Mouse (Mus musculus): ENCODE results near the gene Adam19. TPM values are rescaled to one million over a fixed set of nuclear protein-coding genes. Genes with fewer than 3 reads are reported as not detected.
A peak's percentile ranks its signal among the peaks of the same experiment; 100 is the strongest.

Adam19 gene
- 0.07 and 0.10 TPM in 2 replicates for polyA plus RNA-seq (2012)

- peaks cover 3% of the 10 kb centered on the region for H3K4me1 ChIP-seq (ENCODE audit: control insufficient read depth)
- peaks cover 6% of the 10 kb centered on the region; the same call in 1 of the 2 replicates for H3K9me3 ChIP-seq (ENCODE audit: control insufficient read depth, low read length)
- peak within 1 kb of the TSS; percentile 19 for H3K4me3 ChIP-seq (replicated peaks)
- H3K36me3 ChIP-seq (ENCODE audit: control insufficient read depth) = no peaks in the 10 kb centered on the region
- H3K27me3 ChIP-seq (ENCODE audit: control insufficient read depth) = peaks cover 72% of the 10 kb centered on the region
- TF ChIP-seq TAL1 (IDR thresholded peaks at IDR 0.05; ENCODE audit: low read length) (no peak), GATA1 (IDR thresholded peaks at IDR 0.05; ENCODE audit: low read length) (no peak)
Measured at GRCm38 (mm10) chr11:46055896-46056769, at the start of gene Adam19. Gene Adam19 (plus strand): TSS chr11:46055992.

GRCm38 (mm10) chr11:46016061-46016460, 39.7 kb upstream of the Adam19 start:
- Histone ChIP-seq H3K36me3 (ENCODE audit: control insufficient read depth) (no peaks in the 10 kb centered on the region), H3K4me3 (replicated peaks) (no peak overlapping the region), H3K4me1 (ENCODE audit: control insufficient read depth) (no peaks in the 10 kb centered on the region), H3K9me3 (ENCODE audit: control insufficient read depth, low read length) (no peaks in the 10 kb centered on the region), H3K27me3 (ENCODE audit: control insufficient read depth) (no peaks in the 10 kb centered on the region)
- TF ChIP-seq GATA1 (IDR thresholded peaks at IDR 0.05; ENCODE audit: low read length) (no peak), TAL1 (IDR thresholded peaks at IDR 0.05; ENCODE audit: low read length) (no peak)

- H3K4me3 ChIP-seq (replicated peaks) = no peak overlapping the region
- no peaks in the 10 kb centered on the region for H3K4me1 ChIP-seq (ENCODE audit: control insufficient read depth)
- H3K27me3 ChIP-seq (ENCODE audit: control insufficient read depth) = no peaks in the 10 kb centered on the region
- H3K9me3 ChIP-seq (ENCODE audit: control insufficient read depth, low read length) = no peaks in the 10 kb centered on the region
- TF ChIP-seq TAL1 (IDR thresholded peaks at IDR 0.05; ENCODE audit: low read length) = no peak
- TF ChIP-seq GATA1 (IDR thresholded peaks at IDR 0.05; ENCODE audit: low read length) = no peak
- no peaks in the 10 kb centered on the region for H3K36me3 ChIP-seq (ENCODE audit: control insufficient read depth)
Measured at GRCm38 (mm10) chr11:46020246-46020645, 35.5 kb upstream of the Adam19 start.

- Histone ChIP-seq H3K4me1 (ENCODE audit: control insufficient read depth) (no peaks in the 10 kb centered on the region), H3K27me3 (ENCODE audit: control insufficient read depth) (no peaks in the 10 kb centered on the region), H3K4me3 (replicated peaks) (no peak overlapping the region), H3K9me3 (ENCODE audit: control insufficient read depth, low read length) (no peaks in the 10 kb centered on the region), H3K36me3 (ENCODE audit: control insufficient read depth) (no peaks in the 10 kb centered on the region)
- TF ChIP-seq GATA1 (IDR thresholded peaks at IDR 0.05; ENCODE audit: low read length) (no peak), TAL1 (IDR thresholded peaks at IDR 0.05; ENCODE audit: low read length) (no peak)
Measured at GRCm38 (mm10) chr11:46021850-46022249, 33.9 kb upstream of the Adam19 start.

- Histone ChIP-seq H3K36me3 (ENCODE audit: control insufficient read depth) (no peaks in the 10 kb centered on the region), H3K4me3 (replicated peaks) (no peak overlapping the region), H3K9me3 (ENCODE audit: control insufficient read depth, low read length) (no peaks in the 10 kb centered on the region), H3K27me3 (ENCODE audit: control insufficient read depth) (no peaks in the 10 kb centered on the region), H3K4me1 (ENCODE audit: control insufficient read depth) (no peaks in the 10 kb centered on the region)
- no peak for TF ChIP-seq GATA1 (IDR thresholded peaks at IDR 0.05; ENCODE audit: low read length)
- no peak for TF ChIP-seq TAL1 (IDR thresholded peaks at IDR 0.05; ENCODE audit: low read length)
Measured at GRCm38 (mm10) chr11:46022983-46023382, 32.8 kb upstream of the Adam19 start.

- Histone ChIP-seq H3K27me3 (ENCODE audit: control insufficient read depth) (no peaks in the 10 kb centered on the region), H3K4me1 (ENCODE audit: control insufficient read depth) (no peaks in the 10 kb centered on the region), H3K9me3 (ENCODE audit: control insufficient read depth, low read length) (no peaks in the 10 kb centered on the region), H3K4me3 (replicated peaks) (no peak overlapping the region), H3K36me3 (ENCODE audit: control insufficient read depth) (no peaks in the 10 kb centered on the region)
- TF ChIP-seq GATA1 (IDR thresholded peaks at IDR 0.05; ENCODE audit: low read length) = no peak
- TF ChIP-seq TAL1 (IDR thresholded peaks at IDR 0.05; ENCODE audit: low read length) = no peak
Measured at GRCm38 (mm10) chr11:46025962-46026392, 29.8 kb upstream of the Adam19 start.

- Histone ChIP-seq H3K4me3 (replicated peaks) (no peak overlapping the region), H3K4me1 (ENCODE audit: control insufficient read depth) (no peaks in the 10 kb centered on the region), H3K9me3 (ENCODE audit: control insufficient read depth, low read length) (no peaks in the 10 kb centered on the region), H3K27me3 (ENCODE audit: control insufficient read depth) (no peaks in the 10 kb centered on the region), H3K36me3 (ENCODE audit: control insufficient read depth) (no peaks in the 10 kb centered on the region)
- TF ChIP-seq GATA1 (IDR thresholded peaks at IDR 0.05; ENCODE audit: low read length) = no peak
Measured at GRCm38 (mm10) chr11:46027952-46028814, 27.6 kb upstream of the Adam19 start.

GRCm38 (mm10) chr11:46029485-46029884, 26.3 kb upstream of the Adam19 start:
- TF ChIP-seq GATA1 (IDR thresholded peaks at IDR 0.05; ENCODE audit: low read length) (no peak), TAL1 (IDR thresholded peaks at IDR 0.05; ENCODE audit: low read length) (no peak)
- Histone ChIP-seq H3K36me3 (ENCODE audit: control insufficient read depth) (no peaks in the 10 kb centered on the region), H3K4me1 (ENCODE audit: control insufficient read depth) (no peaks in the 10 kb centered on the region), H3K4me3 (replicated peaks) (no peak overlapping the region), H3K27me3 (ENCODE audit: control insufficient read depth) (no peaks in the 10 kb centered on the region), H3K9me3 (ENCODE audit: control insufficient read depth, low read length) (no peaks in the 10 kb centered on the region)

GRCm38 (mm10) chr11:46030026-46030425, 25.8 kb upstream of the Adam19 start:
- H3K27me3 ChIP-seq (ENCODE audit: control insufficient read depth) = no peaks in the 10 kb centered on the region
- no peak overlapping the region for H3K4me3 ChIP-seq (replicated peaks)
- no peaks in the 10 kb centered on the region for H3K4me1 ChIP-seq (ENCODE audit: control insufficient read depth)
- no peaks in the 10 kb centered on the region for H3K9me3 ChIP-seq (ENCODE audit: control insufficient read depth, low read length)
- TF ChIP-seq TAL1 (IDR thresholded peaks at IDR 0.05; ENCODE audit: low read length) (no peak), GATA1 (IDR thresholded peaks at IDR 0.05; ENCODE audit: low read length) (no peak)
- no peaks in the 10 kb centered on the region for H3K36me3 ChIP-seq (ENCODE audit: control insufficient read depth)
